Mouse (Mus musculus): Measurements from ENCODE around the gene B3gnt6. TPM values are rescaled to one million over a fixed set of nuclear protein-coding genes. Genes with fewer than 3 reads are reported as not detected.

Gene B3gnt6
- polyA plus RNA-seq, 1 experiment from 2014 or later, result 0.23 TPM

GRCm38 (mm10) chr7:98145402-98145801 is 53.9 kb downstream of the B3gnt6 start, which contains the start of gene Omp:
Gene Omp, minus strand, starts transcription at chr7:98145502.
- no peak for DNase-seq (ENCODE audit: low spot score)
- H3K27ac ChIP-seq (replicated peaks), result no peak within 1 kb of the TSS
- WGBS, result 79% methylated on average over 5 of the region's 5 CpGs
- no peak within 1 kb of the TSS for H3K9ac ChIP-seq (ENCODE audit: low read length)
- no peak within 1 kb of the TSS for H3K4me3 ChIP-seq (ENCODE audit: low read depth, low read length)
- TF ChIP-seq CTCF (IDR thresholded peaks at IDR 0.05; ENCODE audit: low read depth), result no peak
- no peak for TF ChIP-seq EP300 (optimal IDR thresholded peaks at IDR 0.05)
- H3K4me1 ChIP-seq (replicated peaks; ENCODE audit: control insufficient read depth, insufficient read depth), result no peaks in the 10 kb centered on the region
- no peaks in the 10 kb centered on the region for H3K27me3 ChIP-seq (ENCODE audit: control insufficient read depth, insufficient read depth, low read length)
- H3K4me2 ChIP-seq (replicated peaks; ENCODE audit: low read depth), result no peak within 1 kb of the TSS
- H3K9me3 ChIP-seq (ENCODE audit: control insufficient read depth, low read length), result no peaks in the 10 kb centered on the region
- no peak for ATAC-seq (ENCODE audit: low FRiP score, low TSS enrichment)
- no peaks in the 10 kb centered on the region for H3K36me3 ChIP-seq (ENCODE audit: control insufficient read depth, insufficient read depth, low read length)

GRCm38 (mm10) chr7:98142648-98143047 is 56.6 kb downstream of the B3gnt6 start:
- no peak for DNase-seq (ENCODE audit: low spot score)
- no peaks in the 10 kb centered on the region for H3K36me3 ChIP-seq (ENCODE audit: control insufficient read depth, insufficient read depth, low read length)
- H3K4me2 ChIP-seq (replicated peaks; ENCODE audit: low read depth), result no peak overlapping the region
- peaks cover 3% of the 10 kb centered on the region; the same call in 1 of the 2 replicates for H3K4me1 ChIP-seq (replicated peaks; ENCODE audit: control insufficient read depth, insufficient read depth)
- H3K4me3 ChIP-seq (ENCODE audit: low read depth, low read length), result no peak overlapping the region
- no peak overlapping the region for H3K9ac ChIP-seq (ENCODE audit: low read length)
- no peaks in the 10 kb centered on the region for H3K27me3 ChIP-seq (ENCODE audit: control insufficient read depth, insufficient read depth, low read length)
- no peak overlapping the region for H3K27ac ChIP-seq (replicated peaks)
- TF ChIP-seq CTCF (IDR thresholded peaks at IDR 0.05; ENCODE audit: low read depth), result no peak
- TF ChIP-seq EP300 (optimal IDR thresholded peaks at IDR 0.05), result no peak
- no peak for ATAC-seq (ENCODE audit: low FRiP score, low TSS enrichment)
- 80% methylated on average over 3 of the region's 3 CpGs for WGBS
- no peaks in the 10 kb centered on the region for H3K9me3 ChIP-seq (ENCODE audit: control insufficient read depth, low read length)

Other genes starting within 250 kb of the B3gnt6 start
- 2.1 and 2.4 TPM in 2 replicates for gene Myo7a, start 80.0 kb downstream of the B3gnt6 start, polyA plus RNA-seq (2015; fragmentation: Nextera tagmentation; extraction: Ambion mirVana)
- gene Omp, start 54.0 kb downstream of the B3gnt6 start, polyA plus RNA-seq (2015; fragmentation: Nextera tagmentation; extraction: Ambion mirVana), result 0.57 and 0.65 TPM in 2 replicates
- gene Capn5, start 21.2 kb downstream of the B3gnt6 start, polyA plus RNA-seq (2015; fragmentation: Nextera tagmentation; extraction: Ambion mirVana), result 13.2 and 16.6 TPM in 2 replicates
- 37.7 and 39.3 TPM in 2 replicates for gene Acer3, start 121.7 kb upstream of the B3gnt6 start, polyA plus RNA-seq (2015; fragmentation: Nextera tagmentation; extraction: Ambion mirVana)
- gene Tsku, start 161.8 kb upstream of the B3gnt6 start, polyA plus RNA-seq (2015; fragmentation: Nextera tagmentation; extraction: Ambion mirVana), result 29.9 and 34.0 TPM in 2 replicates
- 0.02 TPM in 1 of 2 replicates, not detected in the other for gene Gucy2d, start 240.9 kb upstream of the B3gnt6 start, polyA plus RNA-seq (2015; fragmentation: Nextera tagmentation; extraction: Ambion mirVana)

All from stomach, postnatal 0 days (tissue).